Mouse (Mus musculus) sigmoid colon, adult 10 weeks (tissue): ENCODE measurements around the gene Gm20903. TPM values are rescaled to one million over a fixed set of nuclear protein-coding genes. Genes with fewer than 3 reads are reported as not detected.

ENCODE experiments used
- polyA plus RNA-seq: library from polyadenylated mRNA; stranded (reverse); fragments of 350-450 nt; fragmentation: Illumina TruSeq; extraction: RNeasy Lipid Tissue Mini Kit (QIAGEN cat#74804); gene quantifications from one replicate; pipeline ENCODE4 v1.2.3, GENCODE M21; 2014; ENCODE audit warnings: low read depth, low replicate concordance

The Gm20903 gene
- not detected for polyA plus RNA-seq

GRCm38 (mm10) chrY:73669015-73669414 lies at the start of gene Gm20903:
Gm20903 (plus strand) TSS chrY:73669315.

